Mouse (Mus musculus): ENCODE measurements around the gene Zfp641. TPM values are rescaled to one million over a fixed set of nuclear protein-coding genes. Genes with fewer than 3 reads are reported as not detected.

Gene Zfp641
- 1 to 10 TPM; 5.8 to 6.3 TPM for total RNA-seq (2021)
- long read RNA-seq, experiment 1, full-length matches to known transcripts, result 9 of 14 reads
- long read RNA-seq, experiment 1, partial matches to known transcripts, result 4 of 14 reads
- long read RNA-seq, experiment 1, other reads (novel, unspliced or antisense), result 1 of 14 reads
- long read RNA-seq, experiment 2, full-length matches to known transcripts, result 7 of 17 reads
- long read RNA-seq, experiment 2, partial matches to known transcripts, result 3 of 17 reads
- long read RNA-seq, experiment 2, other reads (novel, unspliced or antisense), result 7 of 17 reads

- intact Hi-C loops (cut with DNase I), result no loop called here
- peak; percentile 52 to 60 for DNase-seq
These were observed at the start of gene Zfp641 for GRCm38 (mm10) chr15:98295628-98296551. Zfp641 (minus strand) TSS chr15:98296161.

- no peak for DNase-seq
- intact Hi-C loops (cut with DNase I), result no loop called here
These were observed 44.9 kb upstream of the Zfp641 start, which contains the start of gene Olfr284 for GRCm38 (mm10) chr15:98340887-98341286. Olfr284 (minus strand) TSS chr15:98340987.

GRCm38 (mm10) chr15:98317177-98317724 lies 21.3 kb upstream of the Zfp641 start, which contains the start of gene Olfr285:
Olfr285 (minus strand) TSS chr15:98317353.
- no peak for DNase-seq
- intact Hi-C loops (cut with DNase I), result no loop called here

GRCm38 (mm10) chr15:98315703-98316102 lies 19.7 kb upstream of the Zfp641 start:
- no peak for DNase-seq
- intact Hi-C loops (cut with DNase I), result no loop called here

GRCm38 (mm10) chr15:98293651-98294050 lies 2.3 kb downstream of the Zfp641 start:
- DNase-seq, result no peak
- intact Hi-C loops (cut with DNase I), result no loop called here

- DNase-seq, result no peak
- intact Hi-C loops (cut with DNase I), result no loop called here
These were observed 7.4 kb downstream of the Zfp641 start for GRCm38 (mm10) chr15:98288566-98288965.

GRCm38 (mm10) chr15:98286418-98286817 lies 9.5 kb downstream of the Zfp641 start:
- intact Hi-C loops (cut with DNase I), result no loop called here
- DNase-seq, result no peak

- intact Hi-C loops (cut with DNase I), result no loop called here
- DNase-seq, result no peak
These were observed 38.2 kb downstream of the Zfp641 start for GRCm38 (mm10) chr15:98257776-98258175.

- intact Hi-C loops (cut with DNase I), result no loop called here
- no peak for DNase-seq
These were observed 38.8 kb downstream of the Zfp641 start, which contains the start of gene H1fnt for GRCm38 (mm10) chr15:98257193-98257592. H1fnt (minus strand) TSS chr15:98257293.

GRCm38 (mm10) chr15:98256271-98256670 lies 39.7 kb downstream of the Zfp641 start:
- DNase-seq, result no peak
- intact Hi-C loops (cut with DNase I), result no loop called here

Other genes starting within 250 kb of the Zfp641 start
- 100 to 1,000 TPM; 739 to 748 TPM for gene Pfkm, start 203.6 kb downstream of the Zfp641 start, total RNA-seq (2021)
- 10 to 100 TPM; 12.9 to 13.7 TPM for gene Senp1, start 202.4 kb downstream of the Zfp641 start, total RNA-seq (2021)
- gene Asb8, start 130.5 kb downstream of the Zfp641 start, total RNA-seq (2021), result 100 to 1,000 TPM in 1 of 2 experiments, 10 to 100 TPM in 1; 99.8 to 111 TPM
- gene Ccdc184, start 129.0 kb downstream of the Zfp641 start, total RNA-seq (2021), result 1 to 10 TPM; 1.0 to 1.3 TPM
- not detected for gene Olfr288, start 100.6 kb downstream of the Zfp641 start, total RNA-seq (2021)
- gene Gm44579, start 75.2 kb downstream of the Zfp641 start, total RNA-seq (2021), result not detected
- gene Olfr287, start 75.1 kb downstream of the Zfp641 start, total RNA-seq (2021), result not detected
- not detected for gene Olfr286, start 61.7 kb downstream of the Zfp641 start, total RNA-seq (2021)
- not detected for gene H1fnt, start 38.9 kb downstream of the Zfp641 start, total RNA-seq (2021)
- not detected for gene Olfr285, start 21.2 kb upstream of the Zfp641 start, total RNA-seq (2021)
- not detected for gene Olfr284, start 44.8 kb upstream of the Zfp641 start, total RNA-seq (2021)
- gene Olfr283, start 84.8 kb upstream of the Zfp641 start, total RNA-seq (2021), result not detected
- gene Olfr282, start 135.1 kb upstream of the Zfp641 start, total RNA-seq (2021), result not detected
- not detected for gene Olfr281, start 156.4 kb upstream of the Zfp641 start, total RNA-seq (2021)
- not detected for gene OR5BS1P, start 173.7 kb upstream of the Zfp641 start, total RNA-seq (2021)
- gene Lalba, start 186.6 kb upstream of the Zfp641 start, total RNA-seq (2021), result not detected
- not detected for gene Olfr279, start 196.2 kb upstream of the Zfp641 start, total RNA-seq (2021)
- gene Kansl2, start 238.1 kb upstream of the Zfp641 start, total RNA-seq (2021), result 10 to 100 TPM; 78.4 to 82.2 TPM

All from heart, postnatal 14 days (tissue).